Mouse (Mus musculus) stomach, postnatal 0 days (tissue): ENCODE measurements around the gene Oas1f.

ENCODE experiments used
- CTCF ChIP-seq: IDR thresholded peaks from 2 replicates; pipeline ENCODE4 v1.5.1; 2016; ENCODE audit warnings: antibody characterized with exemption, low read depth, mild to moderate bottlenecking, moderate library complexity
- EP300 ChIP-seq: optimal IDR thresholded peaks from 2 replicates; pipeline ENCODE3; 2016; ENCODE audit warnings: antibody characterized with exemption

DNA sequence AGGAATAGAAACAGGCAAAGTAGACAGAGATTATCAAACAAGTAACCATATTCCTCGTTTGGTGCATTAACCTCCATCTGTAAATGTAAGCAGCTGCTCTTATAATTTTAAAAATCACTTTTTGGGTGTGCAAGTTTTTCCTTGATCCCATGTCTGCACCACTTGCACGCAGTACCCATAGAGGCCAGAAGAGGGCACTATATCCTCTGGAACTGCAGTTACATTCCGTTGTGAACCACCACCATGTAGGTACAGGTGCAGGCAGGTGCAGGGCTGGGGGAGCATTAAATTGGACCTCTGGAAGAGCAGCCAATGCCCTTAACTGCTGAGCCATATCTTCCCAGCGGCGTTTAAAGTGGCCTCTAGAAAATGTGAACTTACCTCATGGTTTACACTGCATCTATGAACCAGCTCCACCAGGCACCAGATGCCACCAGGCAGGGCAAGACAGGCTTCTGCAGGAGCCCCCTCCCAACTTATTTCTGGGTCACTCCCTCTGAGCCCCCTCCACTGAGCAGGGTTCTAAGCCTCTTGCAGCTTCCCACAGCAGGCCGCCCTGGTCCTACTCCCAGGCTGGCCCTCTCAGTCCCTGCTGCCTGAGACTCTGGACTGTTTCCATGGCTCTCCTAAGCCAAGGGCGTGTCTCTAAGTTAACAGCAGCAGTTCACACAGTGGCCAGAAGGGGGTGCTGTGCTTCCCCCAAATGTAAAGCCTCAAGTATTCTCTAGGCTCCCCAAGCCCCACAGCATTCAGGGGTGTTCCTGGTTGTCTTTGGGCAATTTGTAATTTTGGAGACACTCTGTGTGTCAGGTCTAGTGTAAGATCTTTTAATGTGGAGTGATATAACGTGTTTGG lies 10.2 kb upstream of the Oas1f start:
- TF ChIP-seq CTCF, result peak; percentile 78
- no peak for TF ChIP-seq EP300
